Mouse (Mus musculus): ENCODE results near the gene Hoxa10. TPM values are rescaled to one million over a fixed set of nuclear protein-coding genes. Genes with fewer than 3 reads are reported as not detected.

The Hoxa10 gene
- polyA plus RNA-seq, 2 experiments = 111 to 117 TPM

- DNase-seq (ENCODE audit: low spot score) (no peak), ATAC-seq (ENCODE audit: low FRiP score, low read depth) (no peak)
- H3K36me3 ChIP-seq (ENCODE audit: control insufficient read depth, insufficient read depth, low read length) = peaks cover 12% of the 10 kb centered on the region
- WGBS = 45% methylated on average over 3 of the region's 3 CpGs
- H3K9ac ChIP-seq (ENCODE audit: low read depth, low read length, severe bottlenecking) = no peak overlapping the region
- H3K9me3 ChIP-seq (ENCODE audit: control insufficient read depth, low read length) = no peaks in the 10 kb centered on the region
- no peak for TF ChIP-seq POLR2A (IDR thresholded peaks at IDR 0.05; ENCODE audit: borderline replicate concordance, extremely low read depth, insufficient read depth, insufficient read length)
- H3K4me2 ChIP-seq (replicated peaks; ENCODE audit: low read depth, low read length, severe bottlenecking) = no peak overlapping the region
- no peak overlapping the region for H3K27ac ChIP-seq (replicated peaks; ENCODE audit: low read depth, low read length)
- H3K4me1 ChIP-seq (ENCODE audit: control insufficient read depth, insufficient read depth, low read length) = peaks cover 33% of the 10 kb centered on the region
- no peak overlapping the region for H3K4me3 ChIP-seq (replicated peaks; ENCODE audit: low read length)
- peaks cover 49% of the 10 kb centered on the region for H3K27me3 ChIP-seq (ENCODE audit: control insufficient read depth, insufficient read depth, low read length)
Observed at GRCm38 (mm10) chr6:52185834-52186233, 54.8 kb downstream of the Hoxa10 start.

DNA sequence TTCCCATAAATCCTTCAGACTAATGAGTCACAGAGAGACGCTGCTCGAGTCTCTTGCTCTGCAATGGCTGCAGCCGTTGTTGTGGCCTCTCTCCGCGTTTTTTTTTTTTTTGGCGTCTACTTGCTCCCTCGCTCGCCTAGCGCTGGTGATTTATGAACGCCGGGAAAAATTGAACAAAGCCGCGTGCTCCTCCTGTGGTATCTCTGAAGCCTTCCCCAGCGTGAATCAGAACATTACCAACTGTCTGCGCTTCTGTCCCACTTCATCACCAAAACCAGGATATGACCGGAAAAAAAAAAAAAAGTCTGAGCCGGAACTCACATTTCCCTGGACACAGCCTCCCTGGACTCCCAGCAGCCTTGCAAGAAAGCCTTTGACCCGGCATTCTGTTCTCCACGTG, 55.4 kb downstream of the Hoxa10 start:
- no peak overlapping the region for H3K27ac ChIP-seq (replicated peaks; ENCODE audit: low read depth, low read length)
- no peak for TF ChIP-seq POLR2A (IDR thresholded peaks at IDR 0.05; ENCODE audit: borderline replicate concordance, extremely low read depth, insufficient read depth, insufficient read length)
- 8% methylated on average over 19 of the region's 19 CpGs for WGBS

DNA sequence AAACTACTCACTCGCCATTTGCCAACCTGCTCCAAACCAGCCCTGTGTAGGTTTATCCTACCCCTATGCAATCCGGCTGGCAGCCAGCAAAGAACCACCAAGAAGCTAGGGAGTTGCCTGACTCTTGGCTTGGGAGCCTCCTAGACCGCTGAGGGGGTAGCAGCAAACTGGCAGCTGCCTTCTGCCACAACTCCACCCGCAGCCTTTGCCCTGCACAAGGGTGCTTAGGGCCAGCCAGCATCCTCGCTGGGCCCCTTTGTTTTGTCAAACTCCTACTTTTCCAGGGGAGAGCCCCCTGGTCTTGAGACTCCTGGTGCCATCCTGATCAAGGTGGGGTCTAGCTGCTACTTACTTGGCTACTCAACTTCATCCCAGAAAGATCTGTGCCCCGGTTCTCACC, 56.0 kb downstream of the Hoxa10 start:
- Histone ChIP-seq H3K27ac (replicated peaks; ENCODE audit: low read depth, low read length) (no peak overlapping the region), H3K4me1 (ENCODE audit: control insufficient read depth, insufficient read depth, low read length) (peaks cover 31% of the 10 kb centered on the region), H3K9me3 (ENCODE audit: control insufficient read depth, low read length) (no peaks in the 10 kb centered on the region), H3K4me2 (replicated peaks; ENCODE audit: low read depth, low read length, severe bottlenecking) (no peak overlapping the region), H3K27me3 (ENCODE audit: control insufficient read depth, insufficient read depth, low read length) (peaks cover 54% of the 10 kb centered on the region), H3K36me3 (ENCODE audit: control insufficient read depth, insufficient read depth, low read length) (peaks cover 17% of the 10 kb centered on the region), H3K9ac (ENCODE audit: low read depth, low read length, severe bottlenecking) (no peak overlapping the region), H3K4me3 (replicated peaks; ENCODE audit: low read length) (no peak overlapping the region)
- ATAC-seq (ENCODE audit: low FRiP score, low read depth) (no peak), DNase-seq (ENCODE audit: low spot score) (no peak)
- WGBS = 44% methylated on average over 6 of the region's 6 CpGs
- no peak for TF ChIP-seq POLR2A (IDR thresholded peaks at IDR 0.05; ENCODE audit: borderline replicate concordance, extremely low read depth, insufficient read depth, insufficient read length)

More for the DNA sequence above, 55.4 kb downstream of the Hoxa10 start:
- DNase-seq (ENCODE audit: low spot score) (peak; percentile 2), ATAC-seq (ENCODE audit: low FRiP score, low read depth) (no peak)
- H3K4me3 ChIP-seq (replicated peaks; ENCODE audit: low read length) = no peak overlapping the region
- H3K9ac ChIP-seq (ENCODE audit: low read depth, low read length, severe bottlenecking) = no peak overlapping the region
- no peak overlapping the region for H3K4me2 ChIP-seq (replicated peaks; ENCODE audit: low read depth, low read length, severe bottlenecking)
- H3K9me3 ChIP-seq (ENCODE audit: control insufficient read depth, low read length) = no peaks in the 10 kb centered on the region
- H3K36me3 ChIP-seq (ENCODE audit: control insufficient read depth, insufficient read depth, low read length) = peaks cover 17% of the 10 kb centered on the region
- peaks cover 54% of the 10 kb centered on the region for H3K27me3 ChIP-seq (ENCODE audit: control insufficient read depth, insufficient read depth, low read length)
- peaks cover 28% of the 10 kb centered on the region for H3K4me1 ChIP-seq (ENCODE audit: control insufficient read depth, insufficient read depth, low read length)

DNA sequence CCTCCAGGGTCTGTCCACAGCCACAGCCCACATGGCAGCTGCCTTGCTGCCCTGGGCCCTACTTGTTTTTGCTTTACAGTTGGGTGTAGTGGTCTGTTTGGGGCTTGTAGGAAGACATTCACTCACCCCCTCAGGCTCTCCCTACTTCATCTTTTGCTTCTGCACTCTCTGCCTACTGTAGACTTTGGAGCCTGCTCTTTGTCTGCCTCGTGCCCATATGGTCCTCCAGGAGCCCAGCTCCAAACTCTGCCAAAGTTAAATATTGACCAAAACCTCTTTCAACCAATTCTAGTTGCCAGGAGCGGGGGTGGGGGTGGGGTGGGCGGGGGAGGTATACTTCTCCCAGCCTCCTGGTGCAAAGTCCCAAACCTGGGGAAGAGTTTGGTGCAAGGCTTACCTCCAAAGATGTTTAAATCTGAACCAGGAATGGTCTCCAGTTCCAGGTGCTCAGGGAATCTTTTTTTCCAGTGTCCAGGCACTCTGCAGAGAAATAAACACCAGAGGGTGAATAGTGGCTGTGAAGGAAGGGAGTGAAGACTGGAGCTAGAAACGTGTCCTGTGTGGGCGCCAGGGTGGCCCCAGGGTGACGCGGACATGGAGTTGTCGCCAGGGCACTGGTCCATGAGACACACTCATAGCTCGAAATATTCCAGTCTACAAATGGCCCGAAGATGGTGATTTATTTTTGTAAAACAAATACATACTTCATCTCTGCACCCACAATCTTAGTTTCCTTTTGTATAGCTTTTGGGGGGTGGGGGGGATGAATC, 57.2 kb downstream of the Hoxa10 start:
- H3K27me3 ChIP-seq (ENCODE audit: control insufficient read depth, insufficient read depth, low read length) = peaks cover 46% of the 10 kb centered on the region
- WGBS = 36% methylated on average over 10 of the region's 10 CpGs
- H3K4me2 ChIP-seq (replicated peaks; ENCODE audit: low read depth, low read length, severe bottlenecking) = no peak overlapping the region
- no peak overlapping the region for H3K4me3 ChIP-seq (replicated peaks; ENCODE audit: low read length)
- ATAC-seq (ENCODE audit: low FRiP score, low read depth) (no peak), DNase-seq (ENCODE audit: low spot score) (no peak)
- H3K27ac ChIP-seq (replicated peaks; ENCODE audit: low read depth, low read length) = no peak overlapping the region
- no peak for TF ChIP-seq POLR2A (IDR thresholded peaks at IDR 0.05; ENCODE audit: borderline replicate concordance, extremely low read depth, insufficient read depth, insufficient read length)
- peaks cover 17% of the 10 kb centered on the region for H3K36me3 ChIP-seq (ENCODE audit: control insufficient read depth, insufficient read depth, low read length)
- H3K9me3 ChIP-seq (ENCODE audit: control insufficient read depth, low read length) = no peaks in the 10 kb centered on the region
- H3K9ac ChIP-seq (ENCODE audit: low read depth, low read length, severe bottlenecking) = no peak overlapping the region
- peaks cover 24% of the 10 kb centered on the region for H3K4me1 ChIP-seq (ENCODE audit: control insufficient read depth, insufficient read depth, low read length)

- Histone ChIP-seq H3K4me3 (replicated peaks; ENCODE audit: low read length) (no peak overlapping the region), H3K27ac (replicated peaks; ENCODE audit: low read depth, low read length) (no peak overlapping the region), H3K9ac (ENCODE audit: low read depth, low read length, severe bottlenecking) (no peak overlapping the region), H3K9me3 (ENCODE audit: control insufficient read depth, low read length) (no peaks in the 10 kb centered on the region), H3K27me3 (ENCODE audit: control insufficient read depth, insufficient read depth, low read length) (peaks cover 53% of the 10 kb centered on the region), H3K36me3 (ENCODE audit: control insufficient read depth, insufficient read depth, low read length) (peaks cover 17% of the 10 kb centered on the region), H3K4me2 (replicated peaks; ENCODE audit: low read depth, low read length, severe bottlenecking) (no peak overlapping the region), H3K4me1 (ENCODE audit: control insufficient read depth, insufficient read depth, low read length) (peaks cover 25% of the 10 kb centered on the region)
- TF ChIP-seq POLR2A (IDR thresholded peaks at IDR 0.05; ENCODE audit: borderline replicate concordance, extremely low read depth, insufficient read depth, insufficient read length) = no peak
- no peak for ATAC-seq (ENCODE audit: low FRiP score, low read depth)
- 58% methylated on average over 1 of the region's 1 CpGs for WGBS
- DNase-seq (ENCODE audit: low spot score) = no peak
Observed at GRCm38 (mm10) chr6:52182793-52183192, 57.9 kb downstream of the Hoxa10 start.

Data from limb, embryonic 14.5 days (tissue).